Mouse (Mus musculus) ES-E14 (cell line): ENCODE results near the gene Gje1.

Experiments used
- CHD2 ChIP-seq: IDR thresholded peaks from 2 replicates; pipeline ENCODE4 v1.6.1; 2014; ENCODE audit warnings: mild to moderate bottlenecking, low read depth, low read length, inconsistent platforms
- ZNF384 ChIP-seq: IDR thresholded peaks from 2 replicates; pipeline ENCODE4 v1.6.1; 2012; ENCODE audit warnings: low read depth, low read length, inconsistent platforms

DNA sequence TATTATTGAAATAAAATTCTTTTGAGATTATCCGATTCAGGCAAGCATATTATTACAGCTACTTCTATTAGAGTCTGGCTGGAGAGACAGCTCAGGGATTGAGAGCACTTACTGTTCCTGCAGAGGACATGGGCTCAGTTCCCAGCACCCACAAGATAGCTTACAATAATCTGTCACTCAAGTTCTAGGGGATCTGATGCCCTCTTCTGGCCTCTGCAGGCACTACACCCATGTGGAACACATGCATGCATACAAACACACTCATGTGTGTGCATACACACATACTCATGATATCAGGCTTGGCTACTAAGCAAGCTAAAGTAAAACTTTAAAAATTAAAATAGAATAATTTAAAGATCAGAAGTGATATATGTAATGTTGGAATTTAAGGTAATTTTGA, 32.4 kb downstream of the Gje1 start:
- no peak for TF ChIP-seq CHD2
- TF ChIP-seq ZNF384 = no peak
